Mouse (Mus musculus): Measurements from ENCODE around the gene Ifnl3.
A peak's percentile ranks its signal among the peaks of the same experiment; 100 is the strongest.

GRCm38 (mm10) chr7:28490410-28490809 is 32.2 kb upstream of the Ifnl3 start:
- TF ChIP-seq CTCF (conservative IDR thresholded peaks at IDR 0.05; ENCODE audit: low read length) (peak; percentile 86), NANOG (IDR thresholded peaks at IDR 0.05; ENCODE audit: borderline replicate concordance, low read length) (no peak)

Measured in E14TG2a.4 (cell line).